Mouse (Mus musculus) liver, postnatal 0 days (tissue): ENCODE results near the gene Prep. TPM values are rescaled to one million over a fixed set of nuclear protein-coding genes. Genes with fewer than 3 reads are reported as not detected.

Experiments
- ATAC-seq: fragments of 200-750 bp; cut with Nextera tagmentation; 2 replicates; pipeline ENCODE4 v1.8.0; 2017; ENCODE audit warnings: mild to moderate bottlenecking, moderate library complexity
- DNase-seq: peaks from one replicate; pipeline ENCODE4 v3.0.0-alpha.2; 2016
- H3K27ac ChIP-seq: fragments of 300-500 bp; sonication (generic); 2 replicates; pipeline ENCODE4 v1.5.1; 2014; ENCODE audit warnings: antibody characterized with exemption, moderate library complexity, mild to moderate bottlenecking, low read depth
- H3K27me3 ChIP-seq: fragments of 300-500 bp; sonication (generic); 2 replicates; pipeline ENCODE4 v1.6.1; 2014; ENCODE audit warnings: low read length, control low read depth, mixed read lengths; ENCODE audit not compliant: insufficient read depth
- H3K36me3 ChIP-seq: fragments of 300-500 bp; sonication (generic); replicated peaks from 2 replicates; pipeline ENCODE4 v1.6.1; 2014; ENCODE audit warnings: mild to moderate bottlenecking, control low read depth, low read length, moderate library complexity, mixed read lengths; ENCODE audit not compliant: insufficient read depth
- H3K4me1 ChIP-seq: fragments of 300-500 bp; sonication (generic); 2 replicates; pipeline ENCODE4 v1.6.1; 2014; ENCODE audit warnings: antibody characterized with exemption, mild to moderate bottlenecking, control low read depth; ENCODE audit not compliant: insufficient read depth
- H3K4me2 ChIP-seq: fragments of 300-500 bp; sonication (generic); 2 replicates; pipeline ENCODE4 v1.6.1; 2014; ENCODE audit warnings: low read depth, mild to moderate bottlenecking, low read length, moderate library complexity, mixed read lengths
- H3K4me3 ChIP-seq: fragments of 300-500 bp; sonication (generic); 2 replicates; pipeline ENCODE4 v1.5.1; 2014; ENCODE audit warnings: low read depth, low read length
- H3K9ac ChIP-seq: fragments of 300-500 bp; sonication (generic); replicated peaks from 2 replicates; pipeline ENCODE4 v1.6.1; 2014; ENCODE audit warnings: mild to moderate bottlenecking, moderate library complexity
- H3K9me3 ChIP-seq: fragments of 300-500 bp; sonication (generic); 2 replicates; pipeline ENCODE4 v1.6.1; 2016; ENCODE audit warnings: mild to moderate bottlenecking, control low read depth, low read length, mixed read lengths
- CTCF ChIP-seq: sonication (generic); IDR thresholded peaks from 2 replicates; pipeline ENCODE4 v1.5.1; 2016; ENCODE audit warnings: antibody characterized with exemption, low read depth
- EP300 ChIP-seq: IDR thresholded peaks from 2 replicates; pipeline ENCODE4 v1.6.1; 2016; ENCODE audit warnings: antibody characterized with exemption, low read depth, mild to moderate bottlenecking
- WGBS: fragments of 180-500 bp; shearing (Covaris S2); extraction: QIAGEN DNeasy Blood & Tissue Kit; methylation state at CpG from one replicate; pipeline ENCODE4 v1.1.7; 2014; ENCODE audit not compliant: insufficient replicate concordance; 5-methylcytosine and 5-hydroxymethylcytosine counted together
- polyA plus RNA-seq: library from polyadenylated mRNA; unstranded; fragments of >200 nt; fragmentation: Nextera tagmentation; extraction: Ambion mirVana; gene quantifications from 2 replicates; pipeline ENCODE4 v1.2.1, GENCODE M21; 2015

The Prep gene
- polyA plus RNA-seq, 1 experiment from 2014 or later: 7.1 TPM

DNA sequence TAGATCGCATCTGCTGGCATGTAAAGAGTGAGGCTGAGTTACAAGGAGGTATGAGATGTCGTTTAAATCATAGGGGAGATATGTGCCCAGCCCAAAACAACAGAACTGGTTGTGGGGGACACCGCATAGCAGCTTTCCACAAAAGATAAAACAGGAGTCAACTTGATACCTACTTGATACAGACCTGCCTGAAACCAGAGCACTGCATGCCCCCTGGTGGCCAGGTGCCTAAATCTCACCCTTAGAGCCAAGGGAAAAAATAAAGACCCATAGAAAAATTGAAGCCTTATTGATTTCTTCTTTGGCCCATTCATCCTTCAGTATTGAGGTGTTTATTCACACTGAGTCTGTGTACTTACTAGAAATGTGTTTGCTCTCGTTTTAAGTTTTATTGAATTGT is 65.4 kb downstream of the Prep start:
- no peak for TF ChIP-seq EP300
- peak; percentile 76 for TF ChIP-seq CTCF
- no peak overlapping the region for H3K4me3 ChIP-seq
- H3K9me3 ChIP-seq: no peaks in the 10 kb centered on the region
- WGBS: 54% methylated on average over 4 of the region's 4 CpGs
- peak; percentile 63 for DNase-seq
- no peaks in the 10 kb centered on the region for H3K4me1 ChIP-seq
- H3K27me3 ChIP-seq: no peaks in the 10 kb centered on the region
- no peak for ATAC-seq
- H3K36me3 ChIP-seq: peaks cover 9% of the 10 kb centered on the region; the same call in 1 of the 2 replicates
- H3K27ac ChIP-seq: no peak overlapping the region
- H3K4me2 ChIP-seq: no peak overlapping the region
- no peak overlapping the region for H3K9ac ChIP-seq

DNA sequence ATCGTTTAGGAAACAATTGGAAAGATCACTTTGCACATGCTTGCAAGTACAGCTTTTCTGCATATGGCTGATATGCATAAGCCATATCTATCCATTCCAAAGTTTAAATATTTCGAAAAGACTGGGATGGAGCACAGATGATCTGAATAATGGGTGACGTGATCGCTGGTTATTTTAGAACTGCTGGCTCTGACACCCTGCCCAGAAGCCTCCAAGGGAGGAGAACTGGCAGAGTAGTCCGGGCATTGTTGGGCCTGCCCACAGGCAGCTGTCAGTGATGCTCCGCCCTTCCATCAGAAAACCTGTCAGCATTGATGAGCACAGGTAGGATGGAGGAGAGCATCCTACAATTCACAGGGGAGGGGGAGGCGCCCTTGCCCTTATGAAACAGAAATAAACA is 69.8 kb downstream of the Prep start:
- Histone ChIP-seq H3K9me3 (no peaks in the 10 kb centered on the region), H3K27me3 (no peaks in the 10 kb centered on the region), H3K4me1 (no peaks in the 10 kb centered on the region), H3K4me2 (no peak overlapping the region), H3K9ac (no peak overlapping the region), H3K27ac (no peak overlapping the region), H3K4me3 (no peak overlapping the region), H3K36me3 (peaks cover 16% of the 10 kb centered on the region; the same call in 1 of the 2 replicates)
- 82% methylated on average over 7 of the region's 7 CpGs for WGBS
- DNase-seq: no peak
- TF ChIP-seq EP300: no peak
- no peak for TF ChIP-seq CTCF
- no peak for ATAC-seq

DNA sequence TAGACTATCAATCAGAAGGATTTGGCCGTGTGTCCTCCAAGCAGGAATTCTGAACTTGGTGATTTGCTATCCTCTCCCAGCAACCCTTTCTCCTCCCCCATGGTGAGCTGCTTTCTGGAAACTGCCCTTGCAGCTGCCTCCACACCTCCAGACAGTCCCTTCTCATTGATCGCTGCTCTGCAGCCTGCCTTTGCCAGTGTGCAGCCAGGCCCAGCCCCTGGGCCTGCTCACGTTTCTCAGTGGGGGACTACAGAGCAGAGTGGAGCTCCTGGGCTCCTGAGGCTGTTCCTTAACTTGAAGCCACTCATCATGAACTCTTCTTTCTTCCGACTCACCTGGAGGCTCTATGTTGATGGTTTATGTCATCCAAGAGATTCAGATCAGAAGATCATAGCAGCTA is 72.9 kb downstream of the Prep start:
- Histone ChIP-seq H3K9me3 (no peaks in the 10 kb centered on the region), H3K4me3 (no peak overlapping the region), H3K9ac (no peak overlapping the region), H3K27me3 (no peaks in the 10 kb centered on the region), H3K36me3 (peaks cover 14% of the 10 kb centered on the region), H3K27ac (no peak overlapping the region), H3K4me1 (no peaks in the 10 kb centered on the region), H3K4me2 (no peak overlapping the region)
- no peak for DNase-seq
- TF ChIP-seq EP300 (no peak), CTCF (no peak)
- WGBS: 70% methylated on average over 4 of the region's 4 CpGs
- no peak for ATAC-seq

DNA sequence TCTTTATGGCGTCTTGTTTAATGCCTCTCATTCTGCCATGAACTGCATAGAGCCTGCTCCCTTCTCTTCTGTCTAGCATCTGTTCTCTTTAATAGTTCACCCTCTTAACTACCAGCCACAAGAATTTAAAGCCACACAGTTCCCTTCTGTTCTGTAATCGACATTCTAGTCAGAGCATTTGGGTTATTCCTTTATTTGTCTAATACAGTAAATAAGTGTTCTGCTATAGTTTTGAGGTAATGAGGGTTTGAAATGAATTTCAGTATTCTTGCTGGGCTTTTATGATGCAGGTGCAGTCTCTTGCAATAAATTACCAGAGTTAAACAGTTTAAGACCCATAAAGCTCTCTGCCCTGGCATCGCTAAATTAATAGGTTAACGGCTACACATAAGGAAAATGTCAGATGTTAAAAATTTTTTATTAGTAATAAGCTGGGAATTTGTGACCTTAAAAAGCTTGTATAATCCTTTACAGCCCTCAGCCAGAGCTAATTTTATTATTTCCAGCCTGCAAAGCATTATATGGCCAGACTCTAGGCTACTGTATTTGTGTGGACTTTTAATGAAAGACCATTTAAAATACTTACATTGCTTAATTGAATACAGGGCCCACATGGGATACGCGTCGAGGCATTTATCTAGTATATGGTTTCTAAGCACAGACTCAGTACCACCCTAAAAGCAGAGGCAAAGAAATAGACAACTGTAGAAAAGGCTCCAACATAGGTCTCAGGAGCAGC is 73.6 kb downstream of the Prep start:
- H3K27ac ChIP-seq: no peak overlapping the region
- no peaks in the 10 kb centered on the region for H3K27me3 ChIP-seq
- no peaks in the 10 kb centered on the region for H3K9me3 ChIP-seq
- no peak overlapping the region for H3K9ac ChIP-seq
- H3K4me3 ChIP-seq: no peak overlapping the region
- H3K36me3 ChIP-seq: peaks cover 13% of the 10 kb centered on the region
- H3K4me2 ChIP-seq: no peak overlapping the region
- no peaks in the 10 kb centered on the region for H3K4me1 ChIP-seq
- TF ChIP-seq EP300 (no peak), CTCF (no peak)
- no peak for ATAC-seq
- no peak for DNase-seq
- 86% methylated on average over 7 of the region's 7 CpGs for WGBS

DNA sequence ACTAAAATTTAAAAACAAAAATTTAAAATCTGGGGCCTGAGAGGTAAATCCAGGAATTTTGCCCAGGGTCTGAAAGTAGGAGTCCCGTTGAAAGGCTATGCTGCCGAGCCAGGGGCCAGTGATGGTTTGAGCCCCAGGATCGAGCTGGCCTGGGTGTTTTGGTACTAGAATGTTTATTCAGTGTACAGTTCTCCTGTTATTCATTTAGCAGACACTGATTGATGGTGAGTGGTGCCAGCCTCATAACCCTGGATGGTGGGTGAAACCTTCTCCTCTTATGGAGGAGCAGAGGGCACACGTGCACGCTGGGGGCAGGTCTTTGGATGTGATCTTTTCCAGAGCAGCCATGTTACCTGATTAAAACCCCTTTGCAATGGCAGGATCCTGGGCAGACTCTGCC is 75.4 kb downstream of the Prep start:
- no peak overlapping the region for H3K4me3 ChIP-seq
- H3K27ac ChIP-seq: no peak overlapping the region
- ATAC-seq (no peak), DNase-seq (no peak)
- no peak overlapping the region for H3K4me2 ChIP-seq
- no peaks in the 10 kb centered on the region for H3K4me1 ChIP-seq
- WGBS: 84% methylated on average over 5 of the region's 5 CpGs
- TF ChIP-seq EP300 (no peak), CTCF (no peak)
- H3K9ac ChIP-seq: no peak overlapping the region
- H3K9me3 ChIP-seq: no peaks in the 10 kb centered on the region
- H3K36me3 ChIP-seq: peaks cover 13% of the 10 kb centered on the region
- H3K27me3 ChIP-seq: no peaks in the 10 kb centered on the region

DNA sequence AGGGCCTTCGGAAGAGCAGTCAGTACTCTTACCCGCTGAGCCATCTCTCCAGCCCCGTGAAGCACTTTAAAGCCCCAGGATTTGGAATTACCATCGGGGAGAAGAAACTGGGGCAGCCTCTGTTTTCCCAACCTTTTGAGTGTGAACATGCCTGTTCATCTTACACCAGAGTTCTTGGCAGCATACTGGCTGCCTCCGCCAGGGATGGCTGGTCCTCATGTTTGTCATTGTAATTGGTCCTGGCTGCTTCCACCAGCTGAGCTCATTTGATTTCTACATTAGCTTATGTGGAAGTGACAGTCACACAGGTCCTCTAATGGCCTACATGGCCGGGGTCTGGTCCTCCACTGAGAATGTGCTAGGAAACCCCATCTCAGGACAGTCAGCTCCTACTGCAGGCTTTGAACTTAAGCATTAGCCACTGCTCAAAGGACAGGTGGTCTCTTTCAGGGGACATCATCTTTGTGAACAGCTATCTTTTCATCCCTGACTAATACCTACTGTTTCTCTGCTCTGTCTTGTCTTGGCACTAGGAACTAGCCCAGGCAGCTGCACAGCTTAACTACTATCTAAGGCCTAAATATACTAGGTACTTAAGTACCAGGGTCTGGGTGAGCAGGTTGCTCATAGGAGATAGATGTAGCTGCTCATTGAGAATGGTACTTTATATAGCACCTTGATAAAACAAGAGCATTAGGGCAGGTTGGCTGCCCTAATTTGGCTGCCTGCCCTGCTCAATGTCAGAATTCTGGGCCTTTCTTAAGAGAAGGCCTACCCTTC is 77.2 kb downstream of the Prep start:
- DNase-seq (no peak), ATAC-seq (no peak)
- peaks cover 13% of the 10 kb centered on the region for H3K36me3 ChIP-seq
- H3K9ac ChIP-seq: no peak overlapping the region
- no peaks in the 10 kb centered on the region for H3K4me1 ChIP-seq
- H3K4me3 ChIP-seq: no peak overlapping the region
- WGBS: 94% methylated on average over 6 of the region's 6 CpGs
- no peak overlapping the region for H3K4me2 ChIP-seq
- no peak for TF ChIP-seq EP300
- no peak for TF ChIP-seq CTCF
- no peak overlapping the region for H3K27ac ChIP-seq
- no peaks in the 10 kb centered on the region for H3K27me3 ChIP-seq
- H3K9me3 ChIP-seq: no peaks in the 10 kb centered on the region
